Mouse (Mus musculus) lung, embryonic 16.5 days (tissue): ENCODE measurements at regions not wholly inside any gene's neighbourhood (a gene's known extent, or its start where the extent isn't known, plus 50 kb on each side); places are given as distances from the start of the nearest gene placed in this dataset. TPM values are rescaled to one million over a fixed set of nuclear protein-coding genes. Genes with fewer than 3 reads are reported as not detected.

ENCODE experiments used
- ATAC-seq: fragments of 200-750 bp; cut with Nextera tagmentation; 2 replicates; pipeline ENCODE4 v1.8.0; 2017; ENCODE audit warnings: low read depth, mild to moderate bottlenecking, moderate library complexity
- H3K27ac ChIP-seq: fragments of 300-500 bp; sonication (generic); 2 replicates; pipeline ENCODE4 v1.5.1; 2014; ENCODE audit warnings: mild to moderate bottlenecking, control low read depth, low read length
- H3K27me3 ChIP-seq: fragments of 300-500 bp; sonication (generic); 2 replicates; pipeline ENCODE4 v1.6.1; 2014; ENCODE audit warnings: low read depth, low read length, mixed read lengths; ENCODE audit not compliant: control insufficient read depth, insufficient read depth
- H3K36me3 ChIP-seq: fragments of 300-500 bp; sonication (generic); 2 replicates; pipeline ENCODE4 v1.6.1; 2014; ENCODE audit warnings: low read length; ENCODE audit not compliant: control insufficient read depth, insufficient read depth
- H3K4me1 ChIP-seq: fragments of 300-500 bp; sonication (generic); replicated peaks from 2 replicates; pipeline ENCODE4 v1.6.1; 2014; ENCODE audit warnings: low read length, mixed read lengths; ENCODE audit not compliant: control insufficient read depth, insufficient read depth
- H3K4me2 ChIP-seq: fragments of 300-500 bp; sonication (generic); 2 replicates; pipeline ENCODE4 v1.6.1; 2014; ENCODE audit warnings: low read depth, low read length, control low read depth
- H3K4me3 ChIP-seq: fragments of 300-500 bp; sonication (generic); 2 replicates; pipeline ENCODE4 v1.5.1; 2014; ENCODE audit warnings: mild to moderate bottlenecking, low read length, control low read depth
- H3K9ac ChIP-seq: fragments of 300-500 bp; sonication (generic); 2 replicates; pipeline ENCODE4 v1.6.1; 2014; ENCODE audit warnings: low read length, control low read depth
- H3K9me3 ChIP-seq: fragments of 300-500 bp; sonication (generic); 2 replicates; pipeline ENCODE4 v1.6.1; 2016; ENCODE audit warnings: low read length; ENCODE audit not compliant: control insufficient read depth
- WGBS: fragments of 180-500 bp; shearing (Covaris S2); extraction: QIAGEN DNeasy Blood & Tissue Kit; methylation state at CpG from one replicate; pipeline ENCODE4 v1.1.7; 2014; 5-methylcytosine and 5-hydroxymethylcytosine counted together
- microRNA-seq: library from miRNA; unstranded; fragments of <30 nt; microRNA quantifications from one replicate; pipeline ENCODE4, GENCODE M21; 2016

DNA sequence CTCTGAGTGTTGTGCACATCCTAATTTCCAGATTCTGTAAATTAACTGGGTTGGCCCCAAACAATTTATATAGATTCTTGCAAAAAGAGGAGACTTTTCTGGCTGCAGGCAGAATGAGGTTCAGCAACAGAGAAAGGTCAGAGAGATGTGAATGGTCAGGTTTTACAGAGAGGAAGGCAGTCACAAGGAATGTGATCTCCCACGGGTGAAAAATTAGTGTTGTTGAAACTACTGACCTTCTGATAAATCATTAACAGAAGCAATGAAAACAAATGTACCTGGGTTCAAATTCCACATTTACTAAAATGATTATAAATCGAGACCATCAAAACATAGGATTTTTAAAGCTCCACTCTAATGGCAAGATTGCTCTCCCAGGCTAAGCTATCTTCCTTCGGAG, 62.5 kb upstream of the Mpdz start:
- Histone ChIP-seq H3K4me1 (no peaks in the 10 kb centered on the region), H3K36me3 (no peaks in the 10 kb centered on the region), H3K27ac (no peak overlapping the region), H3K4me3 (no peak overlapping the region), H3K9ac (no peak overlapping the region), H3K9me3 (no peaks in the 10 kb centered on the region), H3K27me3 (no peaks in the 10 kb centered on the region), H3K4me2 (no peak overlapping the region)
- no peak for ATAC-seq
- WGBS: 59% methylated on average over 3 of the region's 3 CpGs

DNA sequence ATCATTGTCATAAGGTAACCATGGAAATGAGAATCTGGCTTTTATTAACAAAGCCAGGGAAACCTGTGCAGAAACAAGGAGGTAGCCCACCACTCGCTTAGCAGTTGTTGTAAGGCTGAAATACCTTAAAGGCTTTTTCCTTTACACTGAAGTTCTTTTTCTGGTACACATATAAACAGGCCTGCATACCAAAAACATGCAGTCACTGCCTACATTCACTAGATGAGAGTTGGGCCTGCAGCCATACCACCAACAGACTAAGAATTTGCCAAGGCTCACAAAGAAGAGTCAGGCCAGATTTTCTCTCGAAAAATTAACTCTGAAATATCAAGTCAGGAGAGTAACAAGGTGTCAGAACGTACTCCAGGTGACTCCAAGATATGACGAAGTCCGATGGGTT, 61.3 kb upstream of the Mpdz start:
- Histone ChIP-seq H3K36me3 (no peaks in the 10 kb centered on the region), H3K27ac (no peak overlapping the region), H3K9me3 (no peaks in the 10 kb centered on the region), H3K4me1 (no peaks in the 10 kb centered on the region), H3K27me3 (no peaks in the 10 kb centered on the region), H3K4me3 (no peak overlapping the region), H3K4me2 (no peak overlapping the region), H3K9ac (no peak overlapping the region)
- WGBS: 68% methylated on average over 5 of the region's 5 CpGs
- no peak for ATAC-seq

DNA sequence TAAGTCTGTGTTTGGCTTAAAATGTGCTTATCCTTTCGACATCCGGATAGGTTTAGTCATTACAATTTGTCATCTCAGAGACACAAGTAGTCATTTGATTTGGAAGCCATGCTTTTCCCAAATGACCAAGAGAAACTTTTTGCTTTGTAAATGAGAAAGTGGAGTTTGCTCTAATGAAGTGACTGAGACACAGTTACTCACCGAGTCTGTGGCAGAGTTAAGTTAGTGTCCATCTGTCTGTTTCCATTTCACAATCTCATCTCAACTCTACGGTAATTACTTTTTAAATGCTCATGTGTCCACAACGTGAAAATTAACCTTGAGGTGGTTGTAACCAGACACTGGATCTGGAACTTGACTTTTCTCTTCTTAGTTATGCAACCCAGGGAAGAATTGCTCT, 59.2 kb upstream of the Mpdz start:
- WGBS: 45% methylated on average over 5 of the region's 5 CpGs
- Histone ChIP-seq H3K36me3 (no peaks in the 10 kb centered on the region), H3K4me2 (no peak overlapping the region), H3K4me3 (no peak overlapping the region), H3K9ac (no peak overlapping the region), H3K9me3 (no peaks in the 10 kb centered on the region), H3K27me3 (no peaks in the 10 kb centered on the region), H3K27ac (no peak overlapping the region), H3K4me1 (no peaks in the 10 kb centered on the region; the same call in 1 of the 2 replicates)
- no peak for ATAC-seq

GRCm38 (mm10) chr4:81498133-81498532, 55.5 kb upstream of the Mpdz start:
- Histone ChIP-seq H3K27me3 (no peaks in the 10 kb centered on the region), H3K9me3 (no peaks in the 10 kb centered on the region), H3K4me2 (no peak overlapping the region), H3K36me3 (no peaks in the 10 kb centered on the region), H3K27ac (no peak overlapping the region), H3K4me3 (no peak overlapping the region), H3K4me1 (no peaks in the 10 kb centered on the region; the same call in 1 of the 2 replicates), H3K9ac (no peak overlapping the region)
- ATAC-seq: peak; percentile 67; the same call in 1 of the 2 replicates
- 26% methylated on average over 2 of the region's 2 CpGs for WGBS

DNA sequence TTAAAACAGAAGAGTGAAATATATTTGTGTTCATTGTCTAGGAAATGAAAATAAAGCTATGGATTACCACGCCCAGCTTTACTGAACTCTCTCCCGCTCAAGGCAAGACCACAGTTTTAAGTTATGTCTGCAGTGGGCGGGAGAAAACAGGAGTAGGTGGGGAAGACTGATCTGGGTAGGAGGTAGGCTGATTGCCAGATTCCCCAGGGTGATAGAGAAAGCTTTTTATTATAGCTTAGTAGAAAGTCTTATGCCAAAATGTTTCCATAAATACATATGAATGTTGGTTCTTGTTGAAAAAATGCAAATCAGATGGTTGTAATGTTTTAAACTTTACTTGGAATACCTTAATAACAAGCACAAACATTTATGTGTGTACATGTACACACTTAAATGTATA, 50.2 kb upstream of the Mpdz start:
- no peak overlapping the region for H3K4me2 ChIP-seq
- H3K27me3 ChIP-seq: no peaks in the 10 kb centered on the region
- H3K9me3 ChIP-seq: no peaks in the 10 kb centered on the region
- H3K4me3 ChIP-seq: no peak overlapping the region
- no peaks in the 10 kb centered on the region for H3K36me3 ChIP-seq
- no peaks in the 10 kb centered on the region for H3K4me1 ChIP-seq
- H3K9ac ChIP-seq: no peak overlapping the region
- no peak for ATAC-seq
- 82% methylated on average over 3 of the region's 3 CpGs for WGBS
- H3K27ac ChIP-seq: no peak overlapping the region

Small RNA genes lying in the stretch of these regions (microRNA-seq; reads per million reads assigned to microRNA genes)
- gene Gm22402: not detected
